Mouse (Mus musculus) activated CD4-positive, CD25-positive, alpha-beta regulatory T cell, adult 4 months (primary cell): ENCODE data around the gene Gins1. TPM values are rescaled to one million over a fixed set of nuclear protein-coding genes. Genes with fewer than 3 reads are reported as not detected.
"Not testable (repeated sequence)": the region's sequence is repeated elsewhere in the genome, so short reads cannot be mapped to it uniquely, and the experiment has no call there.

Experiments
- ATAC-seq: one replicate; pipeline ENCODE4 v1.8.0; 2017
- polyA plus RNA-seq, 2 experiments: library from polyadenylated mRNA; unstranded; fragments of 100-300 nt; shearing (Covaris generic); gene quantifications; one replicate each; pipeline ENCODE4 v1.2.1; 2017

Gins1 gene
- polyA plus RNA-seq, 2 experiments from 2014 or later = 8.0 to 9.6 TPM

DNA sequence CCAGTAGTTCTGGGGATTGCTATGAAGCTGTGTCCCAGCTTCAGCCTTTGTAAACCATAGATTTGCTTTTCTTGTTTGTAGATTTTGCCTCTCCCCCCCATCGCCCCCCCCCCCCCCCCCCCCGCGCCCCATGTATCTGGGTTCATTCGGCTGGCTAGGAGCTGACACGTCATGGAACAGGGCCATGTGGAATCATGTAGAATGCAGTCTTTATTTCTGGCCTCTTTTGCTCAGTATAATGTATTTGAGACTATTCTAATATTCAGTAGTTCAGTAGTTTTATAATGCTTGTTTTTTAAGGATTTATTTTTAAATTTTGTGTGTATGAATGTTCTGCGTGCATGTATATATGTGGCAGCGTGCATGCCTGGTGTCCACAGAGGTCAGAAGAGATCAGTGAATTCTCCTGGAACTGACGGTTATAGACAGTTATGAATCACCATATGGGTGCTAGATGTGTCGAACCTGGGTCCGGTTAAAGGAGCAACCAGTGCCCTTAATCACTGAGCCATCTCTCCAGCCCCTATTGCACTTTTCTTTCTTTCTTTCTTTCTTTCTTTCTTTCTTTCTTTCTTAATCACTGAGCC is 5.2 kb downstream of the Gins1 start:
- ATAC-seq = no peak

DNA sequence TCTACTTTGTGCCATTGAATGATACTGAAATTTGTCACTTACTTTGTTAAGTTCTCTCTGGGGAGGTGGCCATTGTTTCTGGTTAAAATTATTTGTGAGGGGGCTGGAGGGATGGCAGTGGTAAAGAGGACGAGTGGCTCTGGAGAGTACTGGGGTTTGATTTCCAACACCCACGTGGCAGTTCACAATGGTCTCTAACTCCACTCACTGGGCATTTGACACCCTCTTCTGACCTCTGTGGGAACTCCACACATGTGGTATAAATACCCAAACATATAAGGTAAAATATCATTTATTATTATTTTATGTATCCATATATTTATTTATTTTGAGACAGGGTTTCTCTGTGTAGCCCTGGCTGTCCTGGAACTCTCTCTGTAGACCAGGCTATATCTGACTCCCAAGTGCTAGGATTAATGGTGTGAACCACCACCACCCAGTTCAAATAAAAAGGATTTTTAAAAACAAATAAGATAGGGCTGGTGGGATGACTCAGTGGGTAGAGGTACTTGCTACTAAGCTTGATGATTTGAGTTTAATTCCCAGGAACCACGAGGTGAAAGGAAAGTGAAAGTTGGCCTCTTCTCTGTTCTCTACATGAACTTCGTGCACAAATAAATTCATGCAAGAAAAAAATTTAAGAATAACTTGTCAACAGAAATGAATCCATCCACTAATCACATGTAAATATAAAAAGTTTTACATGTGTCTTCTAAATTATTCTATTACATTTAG is 9.7 kb downstream of the Gins1 start:
- ATAC-seq = peak; percentile 48

DNA sequence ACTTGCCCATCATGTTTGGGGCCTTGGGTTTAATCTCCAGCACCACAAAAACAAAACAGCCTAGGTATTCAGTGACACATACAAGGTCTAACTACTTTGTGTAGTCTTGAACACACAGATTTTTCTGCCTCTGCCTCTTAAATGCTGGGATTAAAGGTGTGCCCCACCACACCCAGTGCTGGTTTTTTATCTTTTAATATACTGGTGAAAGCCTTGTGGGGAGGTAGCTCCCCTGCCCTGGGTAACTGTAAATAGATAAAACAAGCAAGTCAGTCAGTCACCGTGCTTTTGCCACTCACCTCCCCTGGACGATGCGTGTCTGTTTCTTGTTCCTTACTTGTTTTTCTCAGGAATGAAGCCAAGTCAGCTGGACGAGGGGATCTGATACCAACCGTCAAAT is 10.6 kb downstream of the Gins1 start:
- ATAC-seq = no peak

DNA sequence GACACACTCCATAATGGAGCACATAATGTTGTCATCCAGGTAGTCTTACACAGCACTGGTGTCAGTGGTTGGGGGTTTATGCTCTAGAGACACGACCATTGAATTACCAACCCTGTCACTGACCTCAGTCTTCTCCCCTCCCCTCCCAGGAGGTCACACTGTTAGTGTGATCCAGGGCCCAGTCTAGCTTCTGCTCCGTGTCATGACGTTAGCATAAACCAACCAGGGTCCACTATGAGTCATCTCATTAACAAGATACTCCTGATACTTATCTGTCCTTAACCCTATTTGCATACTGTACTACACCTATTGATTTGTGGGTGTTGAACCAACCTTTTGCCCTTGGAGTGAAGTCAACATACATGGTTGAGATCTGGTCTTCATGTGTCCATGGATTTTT is 13.5 kb downstream of the Gins1 start:
- peak; percentile 70 for ATAC-seq

GRCm38 (mm10) chr2:150920543-150920942 is 15.3 kb downstream of the Gins1 start:
- ATAC-seq = no peak

- ATAC-seq = no peak
Observed at GRCm38 (mm10) chr2:150921697-150922096, 16.5 kb downstream of the Gins1 start.

GRCm38 (mm10) chr2:150922165-150922564 is 17.0 kb downstream of the Gins1 start:
- no peak for ATAC-seq

DNA sequence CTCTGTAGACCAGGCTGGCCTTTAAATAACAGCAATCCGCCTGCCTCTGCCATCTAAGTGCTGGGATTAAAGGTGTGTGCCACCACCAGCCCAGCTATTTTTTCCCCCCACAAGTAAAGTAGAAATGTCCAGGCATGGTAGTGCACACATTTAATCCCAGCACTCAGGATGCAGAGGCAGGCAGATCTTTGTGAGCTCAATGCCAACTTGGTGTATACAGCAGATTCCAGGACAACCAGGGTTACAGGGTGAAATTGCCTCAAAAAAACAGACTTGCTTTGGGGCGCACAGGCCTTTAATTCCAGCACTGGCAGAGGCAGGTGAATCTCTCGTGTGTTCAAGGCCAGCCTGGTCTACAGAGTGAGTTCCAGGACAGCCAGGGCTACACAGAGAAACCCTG is 17.8 kb downstream of the Gins1 start:
- no peak for ATAC-seq

GRCm38 (mm10) chr2:150923505-150923904 is 18.3 kb downstream of the Gins1 start:
- ATAC-seq = no peak

- ATAC-seq = peak; percentile 76
Observed at GRCm38 (mm10) chr2:150927038-150927720, 22.0 kb downstream of the Gins1 start.

- no peak for ATAC-seq
Observed at GRCm38 (mm10) chr2:150929156-150929555, 24.0 kb downstream of the Gins1 start.

- ATAC-seq = no peak
Observed at GRCm38 (mm10) chr2:150930806-150931205, 25.6 kb downstream of the Gins1 start.

DNA sequence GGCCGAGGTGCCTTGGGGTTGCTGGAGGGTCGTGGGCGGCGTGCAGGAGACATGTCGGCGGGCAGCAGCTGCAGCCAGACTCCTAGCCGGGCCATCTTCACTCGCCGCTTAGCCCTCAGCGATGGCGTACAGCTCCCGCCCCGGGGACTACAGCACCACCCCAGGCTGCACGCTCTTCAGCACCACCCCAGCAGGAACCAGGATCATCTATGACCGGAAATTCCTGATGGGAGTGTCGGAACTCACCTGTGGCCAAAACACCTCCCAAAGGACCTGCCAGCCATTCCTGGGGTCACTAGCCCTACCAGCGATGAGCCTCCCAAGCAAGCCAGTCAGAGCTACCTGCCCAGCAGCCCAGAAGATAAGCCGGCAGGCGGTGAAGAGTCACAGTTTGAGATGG is 28.3 kb downstream of the Gins1 start:
- no peak for ATAC-seq

- no peak for ATAC-seq
Observed at GRCm38 (mm10) chr2:150934659-150935058, 29.5 kb downstream of the Gins1 start.

DNA sequence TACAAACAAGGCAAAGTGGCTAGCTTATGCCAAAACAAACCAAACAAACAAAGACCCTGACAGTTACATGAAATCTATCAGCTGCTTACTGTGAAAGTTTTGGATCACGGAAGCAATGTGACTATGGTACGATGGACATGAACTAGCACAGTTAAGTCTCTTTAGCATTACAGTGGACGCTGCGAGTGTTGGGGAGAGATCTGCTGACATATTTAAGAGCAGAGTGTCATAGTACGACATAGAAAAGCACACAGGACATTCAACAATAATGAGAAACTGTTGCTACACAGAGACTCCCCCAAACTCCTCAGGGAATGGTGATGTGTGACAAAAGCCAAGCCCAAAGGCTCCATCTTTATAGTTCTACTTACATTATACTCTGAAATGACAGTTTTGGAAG is 38.8 kb downstream of the Gins1 start:
- no peak for ATAC-seq

DNA sequence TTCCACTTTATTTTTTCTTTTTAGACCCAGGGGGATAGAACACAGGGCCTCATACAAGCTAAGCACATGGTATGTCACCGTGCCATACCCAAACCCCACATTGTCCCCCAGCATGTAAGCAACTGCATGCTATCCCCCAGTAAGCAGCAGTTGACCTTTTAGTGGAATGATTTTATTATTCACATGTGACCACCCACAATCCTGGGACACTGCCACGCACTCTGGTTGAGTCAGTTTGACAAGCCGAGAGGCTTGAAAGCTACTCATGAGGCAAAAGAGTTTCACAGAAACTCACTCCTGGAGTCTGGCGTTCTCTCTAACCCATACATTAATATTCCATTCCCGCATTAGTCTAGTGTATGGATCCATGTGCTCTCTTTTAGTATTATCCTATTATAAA is 42.1 kb downstream of the Gins1 start:
- ATAC-seq = not testable (repeated sequence)

GRCm38 (mm10) chr2:150947880-150948611 is 42.8 kb downstream of the Gins1 start:
- not testable (repeated sequence) for ATAC-seq

DNA sequence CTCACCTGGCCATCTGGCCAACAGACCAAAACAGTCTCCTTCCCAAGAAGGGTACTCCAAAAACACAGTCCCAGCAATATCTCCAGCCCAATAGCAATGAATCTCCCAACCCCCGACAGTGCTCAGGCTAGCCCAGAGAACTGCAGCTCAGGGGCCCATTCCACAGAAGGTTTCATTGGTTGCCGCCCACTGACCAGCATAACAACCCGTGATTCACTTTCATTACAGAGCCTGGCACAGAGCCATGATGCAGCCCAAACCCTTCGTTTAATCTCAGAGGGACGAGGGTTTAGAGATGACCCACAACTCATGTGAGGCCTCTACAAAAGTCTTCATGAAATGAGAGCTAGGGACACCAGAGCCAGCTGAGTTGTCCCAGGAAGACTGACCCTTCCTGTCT is 43.6 kb downstream of the Gins1 start:
- no peak for ATAC-seq

DNA sequence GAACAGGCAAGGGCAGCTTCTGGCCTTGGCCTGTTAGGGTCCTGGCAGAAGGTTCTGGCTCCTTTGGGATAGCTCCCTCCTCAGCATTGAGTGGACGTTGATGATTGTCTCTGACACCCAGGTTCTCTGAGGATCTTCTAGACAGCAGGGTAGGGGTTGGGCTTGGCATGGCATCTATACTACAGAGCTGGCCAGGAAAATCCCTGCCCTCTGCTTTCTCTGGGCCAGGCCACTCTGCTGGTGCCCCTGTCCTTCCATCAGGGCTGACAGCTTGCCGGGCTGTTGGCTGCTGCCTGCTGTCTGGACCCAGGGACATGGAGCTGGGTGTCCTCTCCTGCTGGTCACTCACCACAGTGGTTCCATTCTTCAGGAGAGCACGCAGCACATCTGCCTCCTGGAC is 44.5 kb downstream of the Gins1 start:
- ATAC-seq = no peak

DNA sequence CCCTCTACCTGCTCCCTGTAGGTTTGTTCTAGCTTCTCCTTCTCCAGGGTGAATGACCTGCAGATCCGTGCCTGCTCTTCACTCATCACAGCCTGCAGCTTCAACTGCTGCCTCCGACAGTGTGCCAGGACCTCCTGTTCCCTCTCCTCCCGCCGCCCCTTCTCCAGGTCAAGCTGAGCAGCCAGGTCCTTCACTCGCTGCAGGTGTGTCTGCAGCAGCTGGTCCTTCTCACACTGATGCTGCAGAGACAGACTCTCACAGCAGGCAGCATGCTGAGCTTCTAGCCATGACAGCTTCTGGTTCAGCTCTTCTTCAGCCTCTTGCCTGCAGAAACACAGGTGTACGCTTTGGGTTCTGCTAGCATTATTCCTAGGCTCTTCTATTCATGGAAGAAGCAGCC is 44.9 kb downstream of the Gins1 start:
- no peak for ATAC-seq

DNA sequence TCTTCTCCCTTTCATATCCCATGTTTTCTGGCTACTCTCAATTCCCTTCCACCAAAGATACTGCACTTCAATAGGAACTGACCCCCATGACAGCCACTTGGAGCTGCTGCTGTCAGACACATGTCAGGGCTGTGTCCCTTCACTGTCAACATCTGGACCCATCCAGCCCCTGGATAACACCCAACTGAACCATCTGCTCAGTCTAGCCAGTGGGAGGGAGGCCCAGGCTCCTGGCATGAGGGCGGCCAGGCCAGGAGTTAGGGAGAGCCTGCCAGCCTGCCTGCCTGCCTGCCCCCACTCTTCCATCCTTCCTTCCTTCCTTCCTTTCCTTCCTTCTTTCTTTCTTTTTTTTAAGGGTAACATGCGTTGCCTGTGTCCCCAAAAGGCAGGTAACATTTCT is 46.0 kb downstream of the Gins1 start:
- no peak for ATAC-seq

GRCm38 (mm10) chr2:150955859-150956258 is 50.7 kb downstream of the Gins1 start:
- no peak for ATAC-seq

GRCm38 (mm10) chr2:150959521-150959920 is 54.3 kb downstream of the Gins1 start:
- no peak for ATAC-seq
